Mouse (Mus musculus): ENCODE measurements around the gene Sis. TPM values are rescaled to one million over a fixed set of nuclear protein-coding genes. Genes with fewer than 3 reads are reported as not detected.

Sis gene
- not detected in 2 replicates for polyA plus RNA-seq (2012; rRNA removed)

DNA sequence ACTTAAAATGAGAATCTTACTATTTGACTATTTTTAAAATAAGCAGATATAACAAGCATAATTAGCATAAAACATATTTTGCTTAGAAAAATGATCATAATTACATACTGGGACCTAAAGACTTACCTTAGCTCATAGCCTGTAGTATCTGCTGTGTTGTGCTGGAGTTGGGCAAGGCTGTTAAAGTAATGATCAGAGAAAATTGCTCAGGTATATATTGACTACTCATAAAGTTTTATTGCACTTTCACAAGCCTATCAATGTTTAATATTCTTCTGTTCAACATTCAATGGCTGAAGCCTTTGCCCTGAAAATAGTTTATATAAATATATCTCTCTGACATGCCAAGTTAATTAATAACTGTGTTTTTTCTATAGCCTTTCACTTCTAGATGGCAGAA, at the start of gene Sis:
Gene Sis (minus strand): TSS at position 189 of the 400 bp plus-strand sequence.
- H3K4me1 ChIP-seq (ENCODE audit: control insufficient read depth, insufficient read depth, low read length) = no peaks in the 10 kb centered on the region
- H3K4me3 ChIP-seq (replicated peaks; ENCODE audit: extremely low read depth, low read depth, low read length) = no peak within 1 kb of the TSS
- no peak for TF ChIP-seq POLR2A (IDR thresholded peaks at IDR 0.05; ENCODE audit: borderline replicate concordance, extremely low read depth, low read depth, low read length)
- no peak for TF ChIP-seq CTCF (IDR thresholded peaks at IDR 0.05; ENCODE audit: insufficient read depth, low read length)
- no peak for DNase-seq

DNA sequence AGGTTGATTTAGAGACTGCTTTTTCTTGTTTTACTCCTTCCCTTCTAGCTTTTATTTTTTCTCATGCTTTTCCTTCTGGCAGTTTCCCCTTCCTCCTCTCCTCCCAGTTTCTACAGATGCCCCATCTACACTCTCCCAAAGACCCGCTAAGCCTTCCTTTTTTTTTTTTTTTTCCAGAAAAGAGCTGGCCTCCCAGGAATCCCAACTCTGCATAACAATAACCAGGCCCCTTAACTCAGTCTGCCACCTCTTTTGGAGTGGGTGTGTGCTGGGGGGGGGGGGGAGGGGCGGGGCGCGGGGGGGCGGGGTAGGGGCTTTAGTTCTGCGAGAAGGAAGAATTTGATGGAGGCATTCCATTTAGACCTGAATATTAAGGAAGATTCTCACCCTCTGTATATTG, 38.4 kb upstream of the Sis start:
- TF ChIP-seq CTCF (IDR thresholded peaks at IDR 0.05; ENCODE audit: insufficient read depth, low read length) = no peak
- no peak for TF ChIP-seq POLR2A (IDR thresholded peaks at IDR 0.05; ENCODE audit: borderline replicate concordance, extremely low read depth, low read depth, low read length)
- 15% methylated on average over 6 of the region's 6 CpGs for WGBS
- H3K4me1 ChIP-seq (ENCODE audit: control insufficient read depth, insufficient read depth, low read length) = no peaks in the 10 kb centered on the region
- no peak for DNase-seq
- no peak overlapping the region for H3K4me3 ChIP-seq (replicated peaks; ENCODE audit: extremely low read depth, low read depth, low read length)

DNA sequence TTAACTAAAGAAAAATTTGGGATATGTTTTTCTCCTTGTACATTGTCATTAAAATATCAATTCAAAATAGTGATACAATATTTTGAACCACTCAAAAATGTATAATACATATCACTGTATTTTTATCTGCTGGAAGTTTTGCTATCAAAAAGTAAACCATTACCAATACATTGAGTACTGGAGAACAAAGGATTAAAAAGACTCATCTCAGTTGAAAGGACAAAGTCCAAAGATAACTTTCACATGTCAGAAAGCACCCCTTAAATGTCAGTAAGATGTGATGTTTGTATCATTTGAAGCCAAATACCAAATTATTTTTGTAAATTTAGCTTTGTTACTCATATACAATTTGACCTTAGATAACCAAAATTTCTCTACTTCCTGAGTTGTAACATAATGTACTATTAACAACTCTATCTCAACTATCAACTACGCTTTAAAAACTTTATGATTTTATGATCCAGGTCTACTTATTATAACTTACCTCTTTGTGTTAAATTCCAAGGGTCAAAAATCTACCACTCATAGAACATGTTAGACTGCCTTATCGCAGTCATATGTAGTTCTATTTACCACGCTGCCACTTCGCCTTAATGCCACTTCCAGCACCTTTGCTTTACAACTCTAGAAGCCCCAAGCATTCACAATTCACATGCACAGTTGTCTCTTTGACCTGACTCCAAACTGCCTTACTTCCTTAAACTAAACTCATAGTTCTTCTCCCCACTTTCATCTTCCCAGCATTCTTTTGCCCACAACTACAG, 35.5 kb upstream of the Sis start:
- DNase-seq = no peak
- Histone ChIP-seq H3K4me1 (ENCODE audit: control insufficient read depth, insufficient read depth, low read length) (no peaks in the 10 kb centered on the region), H3K4me3 (replicated peaks; ENCODE audit: extremely low read depth, low read depth, low read length) (no peak overlapping the region)
- WGBS = 88% methylated on average over 4 of the region's 4 CpGs
- TF ChIP-seq POLR2A (IDR thresholded peaks at IDR 0.05; ENCODE audit: borderline replicate concordance, extremely low read depth, low read depth, low read length) = no peak
- TF ChIP-seq CTCF (IDR thresholded peaks at IDR 0.05; ENCODE audit: insufficient read depth, low read length) = no peak

DNA sequence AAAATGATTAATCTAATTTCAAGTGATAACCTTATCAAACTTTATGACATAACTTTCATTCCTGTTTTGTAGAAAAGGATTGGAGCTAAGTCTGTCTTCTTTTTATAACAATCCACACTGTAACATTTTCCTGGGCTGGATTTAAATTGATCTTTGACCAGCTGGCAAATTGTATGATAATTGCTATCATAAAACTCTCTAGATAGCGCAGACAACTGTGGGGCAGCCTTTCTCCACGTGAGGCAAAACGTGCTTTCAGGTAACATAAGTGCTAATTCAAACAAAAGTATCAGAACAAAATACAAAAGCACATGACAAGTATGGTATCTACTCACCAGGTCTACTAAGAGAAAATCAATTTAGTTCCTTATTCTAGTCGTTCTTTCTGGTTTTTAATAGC, 29.9 kb upstream of the Sis start:
- Histone ChIP-seq H3K4me3 (replicated peaks; ENCODE audit: extremely low read depth, low read depth, low read length) (no peak overlapping the region), H3K4me1 (ENCODE audit: control insufficient read depth, insufficient read depth, low read length) (no peaks in the 10 kb centered on the region)
- DNase-seq = no peak
- 58% methylated on average over 4 of the region's 4 CpGs for WGBS
- no peak for TF ChIP-seq POLR2A (IDR thresholded peaks at IDR 0.05; ENCODE audit: borderline replicate concordance, extremely low read depth, low read depth, low read length)
- TF ChIP-seq CTCF (IDR thresholded peaks at IDR 0.05; ENCODE audit: insufficient read depth, low read length) = no peak

DNA sequence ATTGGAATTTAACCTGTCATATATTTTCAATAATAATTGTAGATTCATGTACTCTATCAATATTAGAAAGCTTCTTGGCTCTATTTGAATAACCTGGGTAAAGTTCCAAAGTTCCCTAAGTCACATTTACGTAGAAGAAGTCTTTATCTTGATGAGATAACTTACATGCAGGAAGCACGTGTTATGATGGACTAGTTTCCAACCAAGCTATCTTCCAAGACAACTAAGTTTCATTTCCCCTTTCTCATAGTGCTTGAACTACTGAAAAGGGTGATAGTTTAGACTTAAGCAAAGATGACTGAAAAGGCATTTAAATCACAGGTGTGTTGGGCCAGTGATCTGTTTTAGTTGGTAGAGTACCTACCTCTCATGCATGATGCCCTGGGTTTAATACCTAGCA, 23.3 kb upstream of the Sis start:
- Histone ChIP-seq H3K4me1 (ENCODE audit: control insufficient read depth, insufficient read depth, low read length) (no peaks in the 10 kb centered on the region), H3K4me3 (replicated peaks; ENCODE audit: extremely low read depth, low read depth, low read length) (no peak overlapping the region)
- TF ChIP-seq POLR2A (IDR thresholded peaks at IDR 0.05; ENCODE audit: borderline replicate concordance, extremely low read depth, low read depth, low read length) = no peak
- TF ChIP-seq CTCF (IDR thresholded peaks at IDR 0.05; ENCODE audit: insufficient read depth, low read length) = no peak
- DNase-seq = no peak
- 49% methylated on average over 2 of the region's 2 CpGs for WGBS

DNA sequence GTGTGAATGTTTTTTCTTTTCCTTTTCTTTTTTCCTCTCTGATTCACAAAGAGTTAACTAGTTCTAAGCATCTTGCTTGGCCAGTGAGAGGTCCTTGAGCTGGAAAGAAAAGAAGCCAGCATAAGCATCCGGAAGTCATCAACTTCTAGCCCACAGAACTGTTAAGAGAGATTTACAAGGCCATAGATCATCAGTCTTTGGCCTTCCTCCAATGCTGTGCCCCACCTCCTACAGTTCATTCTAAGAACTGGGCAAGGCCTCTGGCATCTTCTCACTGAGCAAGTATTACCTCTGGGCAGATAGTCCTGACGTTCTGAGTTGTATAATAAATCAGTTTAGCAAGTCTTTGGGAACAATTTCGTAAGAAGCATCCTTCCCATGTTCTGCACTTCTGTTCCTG, 8.9 kb upstream of the Sis start:
- H3K4me1 ChIP-seq (ENCODE audit: control insufficient read depth, insufficient read depth, low read length) = no peaks in the 10 kb centered on the region
- 36% methylated on average over 3 of the region's 3 CpGs for WGBS
- TF ChIP-seq CTCF (IDR thresholded peaks at IDR 0.05; ENCODE audit: insufficient read depth, low read length) = no peak
- TF ChIP-seq POLR2A (IDR thresholded peaks at IDR 0.05; ENCODE audit: borderline replicate concordance, extremely low read depth, low read depth, low read length) = no peak
- no peak for DNase-seq
- H3K4me3 ChIP-seq (replicated peaks; ENCODE audit: extremely low read depth, low read depth, low read length) = no peak overlapping the region

DNA sequence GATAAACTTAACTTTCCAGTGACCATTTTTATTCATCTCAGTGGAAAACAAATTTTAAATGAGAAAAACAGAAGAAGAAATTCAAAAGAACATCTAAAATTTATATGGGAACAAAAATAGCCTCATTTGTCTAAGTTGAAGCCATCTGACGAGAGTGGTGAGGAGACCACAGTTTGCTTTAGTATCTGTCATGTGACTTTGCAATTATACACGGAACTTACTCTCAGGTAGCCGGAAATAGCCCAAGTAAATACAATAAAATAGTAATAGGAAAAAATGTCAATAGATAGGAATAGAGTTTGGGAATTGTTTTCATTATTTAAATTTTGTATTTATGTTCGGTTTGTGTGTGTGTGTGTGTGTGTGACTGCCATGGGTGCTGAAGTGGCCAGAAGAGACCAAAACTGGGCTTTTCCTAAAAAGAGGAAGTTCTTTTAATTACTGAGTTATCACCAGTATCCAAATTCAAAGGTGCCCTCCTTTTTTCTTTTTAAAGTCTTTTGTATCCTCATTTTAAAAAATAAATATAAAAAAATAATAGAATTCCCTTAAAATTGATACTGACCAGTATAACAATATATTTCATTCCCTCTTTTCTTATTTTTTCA, 48.6 kb downstream of the Sis start:
- Histone ChIP-seq H3K4me3 (replicated peaks; ENCODE audit: extremely low read depth, low read depth, low read length) (no peak overlapping the region), H3K4me1 (ENCODE audit: control insufficient read depth, insufficient read depth, low read length) (no peaks in the 10 kb centered on the region)
- WGBS = 72% methylated on average over 4 of the region's 4 CpGs
- no peak for DNase-seq
- TF ChIP-seq CTCF (IDR thresholded peaks at IDR 0.05; ENCODE audit: insufficient read depth, low read length) (no peak), POLR2A (IDR thresholded peaks at IDR 0.05; ENCODE audit: borderline replicate concordance, extremely low read depth, low read depth, low read length) (no peak)

DNA sequence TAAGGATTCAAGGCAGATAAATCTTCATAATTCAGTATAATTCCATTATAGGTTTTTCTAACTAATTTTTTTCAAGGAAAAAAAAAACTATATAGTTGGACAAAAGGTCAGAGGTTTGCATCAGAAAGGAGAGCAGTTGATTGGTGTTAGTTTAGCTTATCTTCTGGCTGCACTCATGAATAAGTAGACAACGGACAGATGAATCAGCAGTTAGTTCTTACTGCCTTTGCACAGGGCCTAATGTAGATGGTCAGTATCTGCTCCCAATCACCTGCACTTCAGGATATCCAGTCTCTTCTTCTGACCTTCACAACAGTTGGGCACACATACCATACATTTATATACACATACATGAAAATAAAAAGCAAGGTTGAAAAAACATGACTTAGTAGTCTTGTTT, 85.2 kb downstream of the Sis start:
- Histone ChIP-seq H3K4me3 (replicated peaks; ENCODE audit: extremely low read depth, low read depth, low read length) (no peak overlapping the region), H3K4me1 (ENCODE audit: control insufficient read depth, insufficient read depth, low read length) (no peaks in the 10 kb centered on the region)
- TF ChIP-seq CTCF (IDR thresholded peaks at IDR 0.05; ENCODE audit: insufficient read depth, low read length) (no peak), POLR2A (IDR thresholded peaks at IDR 0.05; ENCODE audit: borderline replicate concordance, extremely low read depth, low read depth, low read length) (no peak)
- WGBS = 74% methylated on average over 1 of the region's 1 CpGs
- DNase-seq = no peak

DNA sequence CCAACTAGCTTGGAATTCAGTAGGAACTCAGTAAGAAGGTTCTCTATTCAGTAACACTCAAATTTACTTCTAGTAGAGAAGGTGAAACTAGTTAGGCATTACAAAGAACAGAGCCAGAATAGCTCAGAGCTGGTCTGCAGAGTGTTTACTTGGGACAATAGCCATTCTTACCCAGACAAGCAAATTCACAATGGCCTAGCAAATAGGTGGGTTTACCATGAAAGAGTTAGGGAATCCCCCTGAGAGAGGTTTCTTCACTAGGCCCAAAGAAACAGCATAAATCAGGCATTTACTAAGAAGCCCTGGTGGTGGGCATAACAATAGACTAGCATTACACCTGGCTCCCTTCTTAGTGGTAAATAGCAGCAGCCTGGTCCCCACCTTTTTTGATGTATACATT, 99.5 kb downstream of the Sis start:
- TF ChIP-seq CTCF (IDR thresholded peaks at IDR 0.05; ENCODE audit: insufficient read depth, low read length) (no peak), POLR2A (IDR thresholded peaks at IDR 0.05; ENCODE audit: borderline replicate concordance, extremely low read depth, low read depth, low read length) (no peak)
- Histone ChIP-seq H3K4me1 (ENCODE audit: control insufficient read depth, insufficient read depth, low read length) (no peaks in the 10 kb centered on the region), H3K4me3 (replicated peaks; ENCODE audit: extremely low read depth, low read depth, low read length) (no peak overlapping the region)
- DNase-seq = no peak

DNA sequence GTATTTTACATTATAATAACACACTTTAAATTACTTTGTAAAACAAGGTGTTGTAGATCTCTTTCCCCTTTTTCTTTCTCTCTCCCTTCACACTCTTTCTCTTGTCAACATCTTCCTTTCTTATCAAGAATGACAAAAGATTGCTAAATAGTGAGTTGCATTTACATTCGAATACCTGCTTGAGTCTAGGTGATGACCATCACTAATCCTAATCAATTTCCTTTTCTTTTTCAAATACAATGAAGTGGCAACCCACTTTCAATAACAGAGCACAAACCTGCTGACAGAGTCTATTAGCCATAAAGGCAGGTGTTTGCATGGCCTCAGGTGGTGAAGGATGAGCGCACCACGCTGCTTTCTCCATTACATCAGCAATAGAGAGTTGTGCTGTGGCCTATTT, 108.9 kb downstream of the Sis start:
- no peaks in the 10 kb centered on the region for H3K4me1 ChIP-seq (ENCODE audit: control insufficient read depth, insufficient read depth, low read length)
- TF ChIP-seq CTCF (IDR thresholded peaks at IDR 0.05; ENCODE audit: insufficient read depth, low read length) (no peak), POLR2A (IDR thresholded peaks at IDR 0.05; ENCODE audit: borderline replicate concordance, extremely low read depth, low read depth, low read length) (no peak)
- H3K4me3 ChIP-seq (replicated peaks; ENCODE audit: extremely low read depth, low read depth, low read length) = no peak overlapping the region
- no peak for DNase-seq
- 84% methylated on average over 3 of the region's 3 CpGs for WGBS

Data from lung, adult 2 months (tissue).